Mouse (Mus musculus) adrenal gland, postnatal 36 days (tissue): ENCODE data around the gene Pofut1. TPM values are rescaled to one million over a fixed set of nuclear protein-coding genes. Genes with fewer than 3 reads are reported as not detected.

Experiments
- DNase-seq, 2 experiments: peaks; one replicate each; pipeline ENCODE4 v3.0.0; 2021; ENCODE audit warnings: mixed read lengths in 1 of 2
- long read RNA-seq, 2 experiments: library from polyadenylated mRNA; stranded (forward); transcript quantifications; one replicate each; pipeline ENCODE4 v2.0.0; 2021; ENCODE audit warnings: borderline sequencing depth in 2 of 2
- total RNA-seq, 2 experiments: library from RNA; stranded (reverse); gene quantifications; 2 replicates each; pipeline ENCODE4 v1.2.3; 2021

The Pofut1 gene
- total RNA-seq = 10 to 100 TPM; 45.8 to 59.7 TPM
- long read RNA-seq, experiment 1, full-length matches to known transcripts = 13 of 25 reads
- long read RNA-seq, experiment 1, partial matches to known transcripts = 5 of 25 reads
- long read RNA-seq, experiment 1, other reads (novel, unspliced or antisense) = 7 of 25 reads
- long read RNA-seq, experiment 2, full-length matches to known transcripts = 3 of 5 reads
- long read RNA-seq, experiment 2, partial matches to known transcripts = 0 of 5 reads
- long read RNA-seq, experiment 2, other reads (novel, unspliced or antisense) = 2 of 5 reads

DNA sequence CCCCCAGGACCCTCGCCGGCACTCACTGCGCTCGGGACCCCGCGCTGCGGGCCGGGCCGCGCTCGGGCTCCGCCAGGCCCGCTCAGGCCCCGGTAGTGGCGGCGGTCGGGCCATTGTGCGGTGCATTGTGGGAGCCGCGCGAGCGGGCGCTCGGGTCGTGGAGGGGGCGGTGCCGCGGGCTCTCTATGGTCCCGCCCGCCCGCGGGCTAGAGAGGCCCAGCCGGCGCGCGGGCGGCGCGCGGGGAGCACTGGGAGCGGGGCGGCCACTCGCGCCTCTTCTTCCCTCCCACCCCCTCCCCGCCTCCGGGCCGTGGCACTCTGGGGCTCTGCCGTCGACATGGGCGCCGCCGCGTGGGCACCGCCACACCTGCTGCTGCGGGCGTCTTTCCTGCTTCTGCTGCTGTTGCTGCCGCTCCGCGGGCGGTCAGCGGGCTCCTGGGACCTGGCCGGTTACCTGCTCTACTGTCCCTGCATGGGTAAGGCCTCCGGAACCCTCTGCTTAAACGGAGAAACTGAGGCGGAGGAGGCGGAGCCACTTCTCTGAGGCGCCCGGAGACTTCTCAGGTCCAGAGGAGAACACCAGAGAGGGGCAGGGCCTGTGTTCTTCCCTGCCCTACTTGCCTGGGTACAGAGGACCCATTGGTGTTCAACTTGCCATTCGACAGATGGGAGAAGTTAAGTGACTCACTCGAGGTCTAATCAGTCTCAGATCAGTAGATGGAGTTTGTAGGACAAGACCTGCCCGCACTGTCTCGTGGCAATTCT lies at the start of gene Pofut1, which contains the start of gene Plagl2:
Gene Pofut1 (plus strand): TSS at position 284 of the 765 bp plus-strand sequence.
Gene Plagl2 (minus strand): TSS at position 177 of the 765 bp plus-strand sequence.
- peak; percentile 95 to 96 for DNase-seq

DNA sequence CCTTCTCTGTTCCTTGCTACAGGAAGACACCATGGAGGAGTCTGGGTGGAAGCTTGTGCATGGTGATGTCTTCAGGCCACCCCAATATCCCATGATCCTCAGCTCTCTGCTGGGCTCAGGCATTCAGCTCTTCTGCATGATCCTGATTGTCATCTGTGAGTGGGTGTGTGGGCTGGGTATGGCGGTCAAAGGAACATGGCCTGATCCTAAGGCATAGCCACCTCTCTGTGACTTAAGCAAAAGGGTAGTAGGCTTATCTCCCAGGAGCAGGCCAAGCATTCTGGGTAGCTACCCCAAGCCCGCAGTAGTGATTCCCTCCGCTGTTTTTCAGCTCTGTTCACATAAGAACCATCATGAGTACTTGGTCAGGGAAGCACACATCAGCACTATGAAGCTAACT lies 47.1 kb upstream of the Pofut1 start:
- DNase-seq = no peak

DNA sequence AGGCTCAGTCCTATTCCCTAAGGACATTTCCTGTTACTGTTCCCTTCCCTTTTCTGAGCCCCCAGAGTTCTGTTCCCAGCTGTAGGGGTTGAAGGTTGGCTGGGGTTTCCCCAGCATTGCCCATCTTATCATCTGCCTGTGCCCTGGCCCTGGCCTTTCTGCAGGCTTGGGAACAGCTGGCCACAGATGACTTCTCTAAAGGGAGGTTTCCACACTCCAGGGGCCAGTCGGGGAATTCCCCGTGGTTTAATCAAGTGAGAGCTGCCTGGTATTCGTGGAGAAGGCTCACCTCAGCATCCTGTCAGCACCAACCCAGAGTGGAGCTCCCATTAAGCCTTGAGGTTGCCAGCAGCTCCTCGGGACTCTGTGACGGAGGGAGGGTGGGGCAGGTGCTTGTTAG lies 42.8 kb upstream of the Pofut1 start:
- no peak for DNase-seq

DNA sequence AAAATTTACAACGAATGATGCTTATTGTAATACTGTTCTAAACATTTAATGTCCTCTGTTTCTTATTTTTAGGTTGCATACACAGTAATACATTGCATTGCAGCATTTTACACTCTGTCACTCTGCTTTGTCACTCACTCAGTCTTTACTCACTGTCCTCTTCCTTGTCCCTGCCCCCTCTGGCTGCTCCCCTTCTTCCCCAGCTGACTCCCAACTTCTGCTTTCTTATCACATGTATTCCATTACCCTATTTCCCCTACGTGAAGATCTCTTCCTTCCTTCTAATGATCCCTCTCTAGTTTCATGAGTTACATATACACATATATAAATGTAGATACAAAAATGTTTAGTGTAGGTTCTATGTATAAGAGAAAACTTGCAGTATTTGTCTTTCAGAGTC lies 42.2 kb upstream of the Pofut1 start:
- no peak for DNase-seq

DNA sequence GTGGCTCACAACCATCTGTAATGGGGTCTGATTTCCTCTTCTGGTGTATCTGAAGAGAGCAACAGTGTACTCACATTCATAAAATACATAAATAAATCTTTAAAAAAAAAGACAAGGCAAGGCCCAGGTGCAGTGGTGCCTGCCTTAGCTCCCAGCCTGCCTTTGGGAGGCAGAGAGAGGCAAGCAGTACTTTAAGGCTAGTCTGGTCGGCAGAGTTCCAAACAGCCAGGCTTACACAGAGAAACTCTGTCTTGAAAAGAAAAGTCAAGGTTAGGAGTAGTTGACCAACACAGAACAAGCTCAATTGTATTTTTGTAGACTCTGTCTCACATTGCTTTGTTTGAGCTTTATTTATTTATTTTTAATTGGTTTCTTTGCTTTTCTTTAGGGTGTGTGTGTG lies 38.6 kb upstream of the Pofut1 start:
- peak; percentile 82 to 84 for DNase-seq

DNA sequence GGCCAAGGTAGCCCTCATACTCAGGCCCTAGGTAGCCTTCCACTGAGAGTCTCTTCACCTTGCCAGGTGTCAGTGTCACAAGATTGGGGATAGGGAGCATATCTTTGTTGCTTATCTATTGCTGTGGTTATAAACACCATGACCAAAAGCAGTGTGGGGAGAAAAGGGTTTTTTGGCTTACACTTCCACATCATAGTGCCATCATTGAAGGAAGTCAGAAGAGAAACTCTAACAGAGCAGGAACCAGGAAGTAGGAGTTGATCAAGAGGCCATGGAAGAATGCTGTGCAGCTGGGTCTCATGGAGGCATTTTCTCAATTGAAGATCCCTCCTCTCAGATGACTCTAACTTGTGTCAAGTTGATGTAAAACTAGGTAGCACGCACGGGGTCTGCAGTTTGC lies 33.2 kb upstream of the Pofut1 start:
- DNase-seq = no peak

DNA sequence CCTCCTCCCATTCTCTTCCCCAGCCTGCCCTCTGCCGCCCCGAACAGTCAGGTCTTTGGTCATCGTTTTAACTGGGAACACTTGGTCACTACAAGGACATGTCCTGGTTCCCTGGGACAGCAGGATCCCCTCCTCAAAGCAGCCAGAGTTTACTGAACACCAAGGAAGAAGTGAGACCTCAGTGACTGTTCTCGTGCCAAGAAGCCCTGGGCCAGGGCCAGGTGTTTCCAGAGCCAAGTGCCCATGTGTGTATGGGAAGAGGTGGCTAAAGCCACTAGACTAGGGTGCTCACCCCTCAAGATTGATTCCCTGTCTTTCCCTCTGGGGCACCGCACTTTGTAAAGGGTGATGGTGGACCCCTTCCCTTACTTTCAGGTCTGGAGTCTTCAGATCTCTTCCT lies 32.0 kb upstream of the Pofut1 start:
- DNase-seq = peak; percentile 63 to 74

DNA sequence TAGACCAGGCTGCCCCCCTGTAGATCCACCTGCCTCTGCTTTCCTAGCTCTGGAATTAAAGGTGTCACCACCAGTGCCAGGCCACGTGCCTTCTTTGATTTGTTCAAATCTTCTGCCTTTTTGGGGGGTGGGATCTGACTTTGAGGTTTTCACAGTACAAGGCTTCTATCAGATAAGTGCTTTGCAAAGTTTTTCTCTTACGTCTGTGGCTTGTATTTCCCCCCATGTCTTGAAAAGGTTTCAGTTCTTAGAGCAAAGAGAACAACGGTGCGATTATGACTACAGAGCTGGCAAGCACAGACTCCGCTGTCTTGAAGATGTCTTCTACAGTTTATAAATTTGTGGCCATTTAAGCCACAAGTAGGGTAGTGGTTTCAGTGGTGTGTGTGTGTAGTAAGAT lies 29.9 kb upstream of the Pofut1 start:
- no peak for DNase-seq

DNA sequence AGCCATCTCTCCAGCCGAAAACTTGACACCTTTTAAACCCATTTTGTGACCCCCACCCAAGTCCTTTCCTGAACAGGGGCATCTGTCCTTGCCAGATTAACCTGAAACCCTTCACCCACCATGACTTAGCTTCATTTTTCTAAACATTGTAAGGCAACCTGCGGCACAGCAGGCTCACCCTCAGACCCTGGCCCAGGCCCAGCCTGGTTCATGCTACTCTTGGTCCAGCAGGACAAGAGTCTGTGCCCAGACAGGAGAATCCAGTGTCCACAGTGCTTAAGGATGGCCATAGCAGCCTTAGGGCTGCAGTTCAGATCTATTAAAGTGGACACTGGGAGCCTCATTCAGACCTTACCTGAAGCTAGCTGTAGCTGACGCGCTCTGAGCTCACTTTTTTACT lies 28.0 kb upstream of the Pofut1 start:
- DNase-seq = no peak

DNA sequence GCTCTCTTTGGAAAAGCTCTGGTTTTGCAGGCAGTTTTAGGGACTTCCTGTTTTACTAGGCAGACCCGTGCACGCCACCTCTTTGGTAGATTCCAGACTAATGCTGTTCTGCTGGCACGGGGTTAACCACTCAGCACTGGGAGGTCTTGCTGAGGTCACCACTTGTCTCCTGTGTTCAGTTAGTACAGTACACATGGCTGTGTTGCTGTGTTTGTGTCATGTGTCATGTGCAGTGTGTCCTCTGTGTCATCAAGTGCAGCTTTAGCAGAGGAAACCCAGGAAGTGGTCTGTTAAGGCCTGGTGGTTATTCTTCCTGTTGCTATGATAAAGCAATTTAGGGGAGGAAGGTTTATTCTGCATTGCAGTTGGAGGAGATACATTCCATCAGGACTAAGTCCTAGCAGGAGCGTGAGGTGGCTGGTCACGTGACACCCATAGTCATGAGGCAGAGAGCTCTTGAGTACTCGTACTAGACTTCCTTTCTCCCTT lies 26.5 kb upstream of the Pofut1 start:
- DNase-seq = no peak

DNA sequence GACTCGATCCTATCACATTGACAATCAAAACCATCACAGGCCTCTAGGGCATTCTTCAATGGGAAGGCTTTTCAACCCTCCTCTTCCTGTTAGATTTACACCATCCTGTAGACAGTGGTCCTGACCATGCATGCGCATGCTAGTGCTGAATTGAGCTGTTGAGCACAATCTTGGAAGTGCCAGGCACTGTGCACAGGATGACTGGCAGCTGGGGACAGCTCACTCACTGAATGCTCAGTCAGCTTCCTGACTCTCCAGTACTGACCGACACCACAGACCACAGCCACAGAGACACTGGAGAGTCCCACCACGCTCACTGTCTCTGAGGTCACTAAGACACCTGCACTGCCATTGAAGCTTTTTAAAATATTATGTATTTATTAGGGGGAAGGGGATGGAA lies 25.9 kb upstream of the Pofut1 start:
- DNase-seq = no peak

DNA sequence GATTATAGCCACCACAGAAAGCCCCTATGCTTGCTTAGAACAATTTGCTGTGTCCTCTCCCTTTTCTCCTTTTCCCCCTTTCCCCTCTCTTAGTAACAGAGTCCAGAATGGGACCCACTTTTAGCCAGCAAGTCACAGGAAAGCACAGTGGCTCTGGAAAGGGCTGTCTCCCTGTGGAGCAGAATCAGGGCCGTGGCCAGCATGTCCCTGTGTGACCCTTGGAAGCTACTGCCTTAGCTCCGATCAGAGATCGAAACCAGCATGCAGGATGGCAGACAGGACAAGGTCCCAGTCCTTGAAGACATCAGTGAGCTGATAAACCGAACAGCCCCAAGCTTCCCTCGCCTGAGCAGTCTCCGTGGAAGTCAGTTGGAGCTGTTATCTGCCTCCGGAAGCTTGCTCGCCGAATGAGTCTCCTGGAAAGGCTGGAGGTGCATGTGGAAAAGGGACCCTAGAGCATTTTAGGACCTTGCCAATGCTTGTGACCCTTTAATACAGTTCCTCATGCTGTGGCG lies 23.4 kb upstream of the Pofut1 start:
- DNase-seq = no peak

DNA sequence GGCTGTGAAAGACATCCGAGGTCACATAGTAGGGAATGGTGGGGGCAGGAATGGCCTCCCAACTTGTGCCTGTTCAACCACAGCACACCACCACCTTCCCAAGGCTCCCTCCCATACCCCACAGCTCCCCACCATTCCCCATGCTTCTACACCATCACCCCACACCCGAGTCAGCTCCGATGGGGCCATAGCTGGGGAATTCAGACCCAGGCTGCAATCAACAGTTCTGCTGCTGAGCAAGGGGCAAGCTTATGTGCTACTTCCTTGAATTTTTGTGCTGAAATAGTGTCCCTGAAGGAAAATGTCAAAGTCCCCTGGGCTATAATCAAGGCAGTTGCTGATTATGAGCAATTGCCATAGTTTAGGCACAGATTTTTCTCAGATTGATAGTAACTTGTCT lies 22.8 kb upstream of the Pofut1 start:
- no peak for DNase-seq

DNA sequence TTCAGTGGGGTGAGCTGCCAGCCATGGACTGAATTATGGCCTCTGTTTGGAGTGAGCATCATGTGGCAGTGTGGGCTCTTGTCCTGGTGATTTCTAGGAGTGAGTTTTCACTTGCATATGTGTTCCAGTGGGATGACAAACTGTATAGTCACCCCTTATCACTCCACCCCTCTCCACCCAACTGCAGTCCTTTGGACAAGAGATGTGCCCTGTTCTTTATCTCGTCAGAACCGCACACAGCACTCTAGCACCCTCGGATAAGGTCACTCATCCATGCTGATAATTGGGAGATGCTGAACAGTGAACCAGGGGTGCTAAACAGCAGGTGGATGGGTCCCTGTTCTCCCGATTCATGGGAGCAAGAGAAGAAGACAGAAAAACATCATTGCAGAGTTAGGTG lies 19.7 kb upstream of the Pofut1 start:
- no peak for DNase-seq

DNA sequence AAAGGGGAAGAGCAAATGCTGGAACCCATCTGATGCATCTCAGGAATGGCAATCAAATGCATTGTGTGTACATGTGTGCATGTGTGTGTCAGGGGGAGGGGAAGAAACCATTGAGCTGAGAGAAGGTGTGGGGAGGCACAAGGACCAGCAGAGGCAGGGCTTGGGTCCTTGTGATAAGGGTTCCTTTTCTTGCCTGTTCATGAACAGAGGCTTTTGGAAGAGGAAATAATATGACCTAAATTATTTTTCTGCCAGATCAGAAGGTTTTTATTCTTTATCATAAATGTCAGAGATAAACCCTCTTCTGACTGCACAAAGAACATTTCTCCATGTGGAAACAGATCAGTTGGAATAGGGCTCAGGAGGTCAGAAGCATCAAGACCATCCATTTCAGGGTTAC lies 19.2 kb upstream of the Pofut1 start:
- no peak for DNase-seq

DNA sequence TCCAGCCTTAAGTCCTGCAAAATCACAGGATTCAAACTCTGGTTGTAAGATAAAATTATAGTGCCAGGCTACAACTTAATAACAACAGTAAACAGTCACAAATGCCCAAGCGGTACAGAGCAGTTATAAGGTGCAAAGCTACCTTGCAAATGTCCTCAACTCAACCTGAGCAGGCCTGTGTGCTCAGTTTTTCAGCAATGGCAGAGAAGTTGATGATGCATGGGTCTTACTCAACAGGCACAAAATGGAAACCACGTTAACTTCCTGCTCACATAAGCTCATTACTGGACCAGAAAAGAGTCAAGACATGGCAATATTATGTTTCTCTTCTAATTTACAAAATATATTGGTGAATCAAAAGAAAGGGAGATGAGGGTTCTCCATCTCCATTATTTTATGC lies 18.8 kb upstream of the Pofut1 start:
- DNase-seq = no peak

DNA sequence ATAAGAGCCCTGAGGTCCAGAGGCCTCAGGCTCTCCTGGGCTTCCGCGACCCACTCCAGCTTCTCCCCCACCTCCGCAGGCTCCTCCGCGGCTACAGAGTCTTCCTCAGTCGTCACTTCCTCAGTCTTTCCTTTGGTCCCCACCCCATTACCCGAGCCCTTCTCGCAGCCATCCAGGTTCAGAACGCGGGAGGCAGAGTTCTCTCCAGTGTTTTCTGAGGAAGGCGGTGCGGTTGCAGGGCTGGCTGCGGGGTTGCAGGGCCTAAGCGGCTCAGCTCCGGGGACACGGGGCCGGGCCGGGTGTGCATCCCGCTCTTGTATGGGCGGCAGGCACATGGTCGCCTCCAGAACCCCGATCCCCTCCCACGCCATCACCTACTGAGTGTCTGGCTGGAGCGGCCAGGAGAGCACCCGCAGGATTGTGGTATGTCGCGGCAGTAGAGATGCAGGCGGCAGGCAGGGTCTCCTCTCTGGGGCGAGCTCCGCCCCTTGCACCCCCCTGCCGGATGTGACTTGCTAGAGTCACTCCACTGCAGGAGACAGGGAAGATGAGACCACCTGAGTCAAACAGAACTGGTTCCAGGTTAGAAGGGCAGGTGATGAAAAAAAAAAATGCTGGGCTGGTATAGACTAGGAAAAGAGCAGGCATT lies 16.3 kb upstream of the Pofut1 start, which contains the start of gene Tspyl3:
Gene Tspyl3 (minus strand): TSS at position 496 of the 649 bp plus-strand sequence.
- DNase-seq = peak; percentile 33 to 60

DNA sequence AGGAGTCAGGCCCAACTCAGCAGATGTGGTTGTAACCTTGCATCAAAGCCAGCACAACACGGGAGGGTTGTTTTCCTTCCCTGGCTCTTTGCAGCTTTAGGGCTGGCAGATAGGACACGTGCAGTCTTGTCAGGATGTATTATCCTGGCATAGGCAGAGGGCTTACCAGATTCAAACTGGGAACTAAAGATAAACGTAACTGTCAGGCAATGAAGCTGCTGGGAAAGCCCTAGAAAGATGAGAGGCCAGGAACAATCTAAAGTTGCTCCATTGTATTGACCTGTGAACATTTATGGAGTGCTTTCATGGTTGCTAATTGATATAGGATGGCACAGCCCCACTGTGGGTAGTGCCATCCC lies 15.8 kb upstream of the Pofut1 start:
- no peak for DNase-seq

DNA sequence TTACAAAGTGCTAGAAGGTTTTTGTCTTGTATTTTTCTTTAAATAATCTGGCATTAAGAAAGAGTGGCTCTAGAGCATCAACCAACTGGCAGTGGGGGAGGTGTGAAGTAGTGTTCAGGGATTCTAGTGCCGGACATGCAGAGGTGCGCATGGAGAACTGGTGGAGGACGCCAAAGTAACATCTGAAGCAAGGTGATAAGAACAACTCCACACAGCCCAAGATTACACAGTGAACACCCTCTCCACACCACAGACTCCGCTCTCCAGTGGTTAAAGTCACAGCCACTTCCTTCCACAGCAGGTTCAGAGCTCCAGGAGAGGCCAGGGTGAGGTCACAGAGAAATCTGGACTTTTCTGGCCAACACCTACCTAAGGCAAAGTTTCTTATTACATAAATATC lies 13.4 kb upstream of the Pofut1 start:
- DNase-seq = no peak

DNA sequence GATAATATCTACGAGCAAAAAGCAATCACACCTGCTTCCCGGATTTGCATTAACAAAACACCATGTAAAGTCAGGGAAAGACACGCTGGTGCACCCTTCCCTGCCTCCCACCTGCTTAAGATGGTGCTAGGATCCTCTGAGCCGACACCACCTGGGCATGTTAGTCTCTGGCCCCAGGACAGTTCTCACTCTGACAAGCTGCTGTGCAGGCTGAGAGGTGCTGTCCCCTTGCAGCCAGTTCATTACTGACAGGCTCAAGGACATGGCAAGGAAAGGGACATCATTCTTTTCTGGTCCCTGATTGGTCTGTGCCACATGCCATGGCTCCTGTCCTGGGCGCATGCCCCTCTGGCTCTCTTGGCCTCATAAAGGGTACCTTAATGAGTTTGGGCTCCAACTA lies 12.8 kb upstream of the Pofut1 start:
- DNase-seq = no peak

DNA sequence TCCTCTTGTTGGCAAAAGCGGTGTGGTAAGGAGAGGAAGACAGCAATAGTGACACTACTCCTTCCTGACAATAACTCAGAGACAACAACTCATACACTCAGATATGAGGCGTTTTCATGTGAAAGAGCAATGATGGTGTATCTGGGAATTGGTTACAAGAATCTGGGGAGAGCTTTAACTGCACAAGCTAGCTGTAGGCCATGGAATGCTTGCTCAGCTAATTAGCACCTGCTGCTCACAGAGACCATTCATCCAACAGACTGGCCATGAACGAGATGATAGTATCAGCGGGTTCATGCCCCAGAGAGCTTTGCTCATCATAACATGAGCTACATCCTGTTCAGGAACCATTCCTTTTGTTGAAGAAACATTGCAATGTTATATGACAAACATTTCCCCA lies 4.1 kb upstream of the Pofut1 start:
- no peak for DNase-seq

DNA sequence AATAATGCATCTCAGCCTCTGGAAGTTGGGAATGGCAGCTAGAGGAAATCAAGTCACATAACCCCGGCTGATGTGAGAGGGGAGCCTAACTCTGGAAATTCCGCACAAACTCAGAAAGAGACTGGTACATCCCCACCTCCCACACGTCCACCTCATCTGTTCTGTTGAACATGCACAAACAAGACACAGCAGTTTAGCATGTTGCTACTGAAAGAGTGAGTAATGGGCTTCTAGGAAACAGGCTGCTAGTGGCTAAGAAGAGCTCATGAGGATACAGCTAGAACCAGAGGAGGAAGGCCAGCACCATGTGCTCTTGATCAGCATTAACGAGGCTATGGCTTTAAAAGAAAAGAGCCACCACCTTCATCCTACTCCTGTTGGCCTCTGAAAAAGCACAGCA lies 3.4 kb upstream of the Pofut1 start:
- no peak for DNase-seq

DNA sequence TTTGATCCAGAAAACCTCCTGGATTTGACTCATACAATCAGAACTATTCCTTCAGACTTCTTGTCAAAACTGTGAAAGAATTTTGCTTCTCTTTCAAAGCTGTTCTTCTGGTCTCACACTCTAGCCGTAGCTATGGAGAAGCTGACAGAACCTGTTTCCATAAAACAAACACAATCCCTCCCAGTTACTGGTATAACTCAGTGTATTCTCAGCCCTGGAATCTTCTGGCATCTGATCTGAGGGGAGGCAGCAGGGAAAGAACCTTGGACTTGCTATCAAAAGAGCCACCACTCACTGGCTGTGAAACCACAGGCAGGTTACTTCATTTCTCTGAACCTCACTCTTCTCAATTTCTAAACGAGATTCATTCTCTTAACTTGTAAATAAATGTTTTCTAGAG lies 2.9 kb upstream of the Pofut1 start:
- DNase-seq = peak; percentile 40 to 44
